Mouse (Mus musculus) erythroblast, embryonic 14.5 days (primary cell): ENCODE results near the gene Tfrc. TPM values are rescaled to one million over a fixed set of nuclear protein-coding genes. Genes with fewer than 3 reads are reported as not detected.

Experiments used
- H3K27me3 ChIP-seq: 2 replicates; pipeline ENCODE4 v1.6.1; 2012; ENCODE audit warnings: inconsistent platforms; ENCODE audit not compliant: control insufficient read depth
- H3K36me3 ChIP-seq: 2 replicates; pipeline ENCODE4 v1.6.1; 2012; ENCODE audit warnings: mild to moderate bottlenecking, inconsistent platforms; ENCODE audit not compliant: control insufficient read depth
- H3K4me1 ChIP-seq: 2 replicates; pipeline ENCODE4 v1.6.1; 2012; ENCODE audit warnings: inconsistent platforms; ENCODE audit not compliant: control insufficient read depth
- H3K4me3 ChIP-seq: replicated peaks from 2 replicates; pipeline ENCODE3; 2012; ENCODE audit warnings: moderate library complexity, mild to moderate bottlenecking, inconsistent platforms
- H3K9me3 ChIP-seq: 2 replicates; pipeline ENCODE4 v1.6.1; 2012; ENCODE audit warnings: low read length, inconsistent platforms, mixed read lengths; ENCODE audit not compliant: control insufficient read depth
- GATA1 ChIP-seq: IDR thresholded peaks from 2 replicates; pipeline ENCODE4 v1.6.1; 2012; ENCODE audit warnings: low read length, inconsistent platforms, mixed read lengths
- TAL1 ChIP-seq: IDR thresholded peaks from 3 replicates; pipeline ENCODE4 v1.6.1; 2012; ENCODE audit warnings: low read length, inconsistent platforms, mixed read lengths
- polyA plus RNA-seq: library from polyadenylated mRNA; stranded (reverse); fragments of >175 nt; gene quantifications from 2 replicates; pipeline ENCODE4 v1.2.3, GENCODE M21; 2012

Gene Tfrc
- 5.4 and 6.9 TPM in 2 replicates for polyA plus RNA-seq

DNA sequence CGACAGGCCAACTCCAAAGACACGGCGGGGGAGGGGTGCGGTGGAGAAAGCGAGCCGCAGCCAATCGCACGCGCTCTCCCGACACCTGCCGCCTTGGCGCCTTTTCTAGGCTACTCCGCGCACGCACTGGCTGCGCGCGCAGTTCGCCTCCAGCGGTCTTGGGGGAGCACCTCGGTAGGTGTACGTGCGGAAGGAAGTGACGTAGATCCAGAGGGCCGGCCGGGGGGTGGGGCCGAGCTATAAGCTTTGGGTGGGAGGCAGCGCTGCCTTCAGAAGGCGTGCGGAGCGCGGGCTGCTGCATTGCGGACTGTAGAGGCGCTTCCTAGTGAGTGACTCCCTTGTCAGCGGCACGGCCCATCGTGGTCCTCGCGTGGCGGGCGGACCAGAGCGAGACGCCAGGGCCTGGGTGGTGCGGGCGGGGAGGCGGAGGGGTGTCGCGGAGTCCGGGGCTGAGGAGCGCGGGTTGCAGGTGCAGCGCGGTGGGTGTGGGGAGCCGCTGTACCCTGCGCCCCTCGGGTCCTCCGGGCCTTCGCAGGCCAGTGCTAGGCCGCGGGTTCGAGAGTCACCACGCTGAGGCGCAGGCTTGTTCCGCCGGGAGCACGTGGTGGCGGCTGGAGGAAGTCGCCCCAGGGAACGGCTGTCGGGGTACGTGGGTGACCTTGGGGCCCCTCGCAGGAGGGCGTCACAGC, at the start of gene Tfrc:
Gene Tfrc (plus strand): TSS at position 209 of the 689 bp plus-strand sequence.
- TF ChIP-seq TAL1 = no peak
- peak within 1 kb of the TSS; percentile 100 for H3K4me3 ChIP-seq
- H3K4me1 ChIP-seq = peaks cover 53% of the 10 kb centered on the region

DNA sequence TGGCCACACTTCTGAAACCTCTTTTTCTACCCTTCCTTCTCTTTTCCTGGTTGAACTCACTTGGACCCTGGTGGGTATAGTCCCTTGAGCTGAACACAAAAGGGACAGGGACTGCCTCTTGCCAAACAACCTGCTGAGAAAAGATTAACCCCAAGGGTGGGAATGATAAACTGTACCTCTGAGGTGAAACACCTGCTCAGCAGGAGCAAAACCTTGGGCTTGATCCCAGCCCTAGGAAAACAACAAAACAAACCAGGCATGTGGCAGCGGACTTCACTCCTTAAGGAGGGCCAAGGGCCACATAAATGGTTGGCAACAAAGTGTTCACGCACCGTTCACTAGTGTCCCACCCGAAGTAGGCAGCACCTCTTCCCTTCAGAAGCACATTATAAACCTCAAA, 49.2 kb upstream of the Tfrc start:
- H3K27me3 ChIP-seq = peaks cover 4% of the 10 kb centered on the region
- H3K9me3 ChIP-seq = no peaks in the 10 kb centered on the region
- H3K4me3 ChIP-seq = no peak overlapping the region
- no peak for TF ChIP-seq GATA1
- TF ChIP-seq TAL1 = no peak
- peaks cover 52% of the 10 kb centered on the region for H3K4me1 ChIP-seq
- no peaks in the 10 kb centered on the region for H3K36me3 ChIP-seq

More for the DNA sequence above, at the start of gene Tfrc:
- Histone ChIP-seq H3K36me3 (peaks cover 51% of the 10 kb centered on the region), H3K27me3 (no peaks in the 10 kb centered on the region), H3K9me3 (no peaks in the 10 kb centered on the region)

DNA sequence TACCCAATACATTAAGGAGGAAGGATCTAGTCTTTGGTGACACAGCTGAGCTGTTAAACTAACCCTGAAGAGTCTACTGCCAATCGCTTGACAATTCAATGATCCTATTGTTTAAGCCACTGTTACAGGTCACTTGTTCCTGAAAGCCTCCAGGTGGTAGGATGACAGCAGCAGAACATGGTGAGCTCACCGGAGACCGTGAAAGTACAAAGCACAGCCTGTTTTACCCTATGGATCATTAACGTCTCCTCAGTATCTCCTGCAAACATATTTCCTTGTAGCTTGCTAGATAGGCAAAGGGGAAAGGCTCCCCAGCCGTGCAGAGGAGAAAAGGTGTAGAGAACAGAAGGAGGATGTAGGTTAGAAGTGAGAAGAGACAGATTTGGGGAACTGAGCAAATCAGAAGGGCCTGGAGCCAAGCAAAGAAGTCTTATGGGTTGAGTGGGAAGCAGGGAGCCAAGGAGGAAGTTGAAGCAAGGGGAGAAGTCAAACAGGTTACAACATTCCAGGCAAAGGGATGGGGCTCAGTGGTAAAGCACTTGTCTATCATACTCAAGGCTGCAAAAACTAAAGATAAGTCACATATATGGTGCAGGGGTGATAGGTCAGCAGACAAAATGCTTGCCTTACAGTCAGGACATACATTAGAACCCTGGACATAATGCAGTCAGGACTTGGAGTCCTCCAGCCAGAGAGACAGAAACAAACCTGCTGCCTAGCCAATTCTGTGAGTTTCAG, 45.5 kb upstream of the Tfrc start:
- no peaks in the 10 kb centered on the region for H3K9me3 ChIP-seq
- TF ChIP-seq GATA1 (no peak), TAL1 (no peak)
- H3K4me1 ChIP-seq = peaks cover 55% of the 10 kb centered on the region
- no peaks in the 10 kb centered on the region; the same call in 1 of the 2 replicates for H3K36me3 ChIP-seq
- H3K4me3 ChIP-seq = no peak overlapping the region
- H3K27me3 ChIP-seq = no peaks in the 10 kb centered on the region

DNA sequence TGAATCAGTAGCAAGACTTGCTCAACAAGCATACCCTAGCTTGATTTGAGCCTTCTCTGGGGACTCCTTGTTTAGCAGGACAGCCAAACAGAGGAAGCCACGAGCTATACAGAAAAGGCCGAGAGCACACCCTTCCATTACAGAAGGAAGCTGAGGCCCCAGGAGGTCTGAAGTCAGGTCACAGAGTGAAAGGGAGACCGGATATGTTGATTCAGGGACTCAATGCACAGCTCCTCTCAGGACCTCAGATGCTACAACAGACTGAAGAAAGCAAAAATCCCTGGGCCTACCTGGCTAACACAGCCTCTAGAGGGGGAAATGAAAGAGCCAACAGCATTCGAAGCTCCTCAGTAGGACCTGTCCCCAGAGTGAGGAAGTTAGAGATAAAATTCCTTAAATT, 41.4 kb upstream of the Tfrc start:
- H3K4me1 ChIP-seq = peaks cover 43% of the 10 kb centered on the region

DNA sequence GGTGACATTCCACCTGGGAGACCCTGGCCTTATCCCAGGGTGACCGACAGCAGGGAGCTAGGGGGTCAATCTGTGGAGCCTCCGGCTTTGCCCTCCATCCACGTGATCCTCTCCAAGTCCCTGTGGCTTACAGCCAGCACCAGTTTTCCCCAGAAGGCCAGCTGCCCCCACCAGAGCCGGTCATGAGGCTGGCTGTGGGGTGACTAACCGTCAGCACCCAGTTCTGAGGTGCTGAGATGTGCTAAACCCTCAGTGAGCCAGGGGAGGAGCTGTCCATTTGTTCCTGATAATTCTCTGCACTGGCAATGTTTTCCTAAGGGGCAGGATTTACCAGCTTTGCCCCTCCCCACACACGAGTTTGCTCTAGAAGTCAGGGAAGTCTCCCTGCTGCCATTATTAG, 40.3 kb upstream of the Tfrc start:
- H3K4me1 ChIP-seq = peaks cover 32% of the 10 kb centered on the region
- H3K36me3 ChIP-seq = no peaks in the 10 kb centered on the region; the same call in 1 of the 2 replicates
- no peaks in the 10 kb centered on the region for H3K9me3 ChIP-seq
- H3K4me3 ChIP-seq = no peak overlapping the region
- H3K27me3 ChIP-seq = peaks cover 5% of the 10 kb centered on the region
- TF ChIP-seq GATA1 = no peak
- TF ChIP-seq TAL1 = no peak

More for the DNA sequence above, 41.4 kb upstream of the Tfrc start:
- peaks cover 5% of the 10 kb centered on the region for H3K27me3 ChIP-seq
- TF ChIP-seq GATA1 (no peak), TAL1 (no peak)
- H3K9me3 ChIP-seq = no peaks in the 10 kb centered on the region
- H3K4me3 ChIP-seq = no peak overlapping the region
- H3K36me3 ChIP-seq = no peaks in the 10 kb centered on the region; the same call in 1 of the 2 replicates

DNA sequence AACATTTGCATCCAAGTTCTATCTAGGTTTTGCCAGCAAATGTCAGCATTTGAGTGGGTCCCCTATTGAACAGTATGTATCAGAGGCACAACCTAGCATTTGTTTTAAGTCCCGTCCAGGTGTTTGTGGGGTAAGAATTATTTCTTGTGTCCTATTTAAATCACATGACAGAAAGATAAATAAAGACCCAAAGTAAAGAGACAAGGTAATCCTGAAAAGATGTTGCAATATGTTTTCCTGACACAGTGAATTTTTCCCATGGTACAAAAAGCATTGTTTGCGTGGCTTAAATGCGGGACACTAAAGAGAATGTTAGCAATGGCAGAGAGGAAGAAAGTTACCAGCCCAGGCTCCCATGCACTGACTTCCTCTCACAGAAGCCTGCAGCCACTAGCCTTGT, 38.7 kb upstream of the Tfrc start:
- no peaks in the 10 kb centered on the region for H3K9me3 ChIP-seq
- H3K27me3 ChIP-seq = peaks cover 5% of the 10 kb centered on the region
- TF ChIP-seq GATA1 (no peak), TAL1 (no peak)
- peaks cover 26% of the 10 kb centered on the region for H3K4me1 ChIP-seq
- H3K4me3 ChIP-seq = no peak overlapping the region
- H3K36me3 ChIP-seq = no peaks in the 10 kb centered on the region; the same call in 1 of the 2 replicates

DNA sequence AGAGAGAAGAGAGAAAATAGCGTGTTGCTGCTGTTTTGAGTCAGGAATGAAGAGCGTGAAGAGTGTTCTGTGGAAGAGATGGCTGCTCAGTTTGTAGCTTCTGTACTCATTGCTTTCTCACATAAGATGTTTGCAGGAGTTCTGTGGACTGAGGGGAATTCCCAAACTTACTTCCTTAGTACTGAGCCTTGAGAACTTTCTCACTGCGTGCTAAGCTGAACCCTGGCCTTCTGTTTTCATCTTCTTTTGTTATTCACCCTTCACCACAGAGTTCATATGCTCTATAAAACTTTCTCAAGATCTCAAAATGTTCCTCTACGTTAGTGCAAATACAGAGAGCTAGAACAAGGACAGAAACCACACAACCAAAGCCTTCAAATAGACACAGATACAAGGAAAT, 36.2 kb upstream of the Tfrc start:
- Histone ChIP-seq H3K27me3 (peaks cover 5% of the 10 kb centered on the region), H3K4me1 (peaks cover 37% of the 10 kb centered on the region), H3K9me3 (no peaks in the 10 kb centered on the region), H3K36me3 (no peaks in the 10 kb centered on the region; the same call in 1 of the 2 replicates), H3K4me3 (no peak overlapping the region)
- TF ChIP-seq GATA1 (no peak), TAL1 (no peak)

DNA sequence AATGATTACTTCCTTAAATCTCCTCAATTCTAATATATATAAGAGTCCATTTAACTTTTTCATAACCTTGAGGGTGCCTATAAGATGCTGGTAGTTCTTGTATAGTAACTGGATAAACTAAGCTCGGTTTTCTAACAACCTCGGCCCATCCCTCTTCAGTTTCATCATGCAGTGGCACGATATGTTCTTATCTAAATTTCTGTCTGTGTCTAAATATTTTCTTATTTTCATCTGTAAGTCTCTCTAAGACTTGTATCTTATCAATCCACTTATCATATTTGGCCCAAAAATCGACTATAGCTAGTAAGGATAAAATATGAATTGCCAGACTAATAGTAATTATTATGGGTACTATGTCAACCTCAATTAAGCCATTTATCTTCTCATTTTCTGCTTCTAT, 22.2 kb upstream of the Tfrc start:
- no peaks in the 10 kb centered on the region for H3K9me3 ChIP-seq
- no peak overlapping the region for H3K4me3 ChIP-seq
- no peaks in the 10 kb centered on the region for H3K36me3 ChIP-seq
- peaks cover 29% of the 10 kb centered on the region for H3K4me1 ChIP-seq
- TF ChIP-seq GATA1 = no peak
- TF ChIP-seq TAL1 = no peak
- H3K27me3 ChIP-seq = peaks cover 4% of the 10 kb centered on the region

DNA sequence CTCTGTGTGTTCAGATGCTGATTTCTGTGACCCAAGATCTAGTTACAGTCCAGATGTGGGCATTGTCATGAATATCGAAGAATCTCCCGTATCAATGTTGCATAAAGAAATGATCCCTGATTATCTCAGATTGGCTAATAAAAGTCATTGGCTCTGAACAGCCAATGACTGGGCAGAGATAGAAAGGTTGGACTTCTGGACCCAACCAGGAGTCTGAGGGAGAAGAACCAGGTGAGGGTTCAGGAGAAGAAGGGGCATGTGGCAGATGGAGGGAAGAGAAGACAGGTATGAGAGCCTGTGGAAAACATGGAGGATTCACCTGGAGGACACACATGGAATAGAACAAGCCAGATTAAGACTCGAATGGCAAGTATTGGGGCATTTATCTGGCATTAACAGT, 20.2 kb upstream of the Tfrc start:
- peaks cover 34% of the 10 kb centered on the region for H3K4me1 ChIP-seq
- no peak overlapping the region for H3K4me3 ChIP-seq
- no peaks in the 10 kb centered on the region for H3K36me3 ChIP-seq
- TF ChIP-seq TAL1 = no peak
- TF ChIP-seq GATA1 = no peak
- peaks cover 8% of the 10 kb centered on the region for H3K27me3 ChIP-seq
- H3K9me3 ChIP-seq = no peaks in the 10 kb centered on the region
